Mouse (Mus musculus): ENCODE measurements around the gene Evi2a.
A peak's percentile ranks its signal among the peaks of the same experiment; 100 is the strongest.

Evi2a gene

GRCm38 (mm10) chr11:79530333-79530761 is at the start of gene Evi2a, which contains the start of gene Evi2:
Gene Evi2a (minus strand): TSS chr11:79530609.
Gene Evi2 (minus strand): TSS chr11:79530589.
- DNase-seq, result no peak

DNA sequence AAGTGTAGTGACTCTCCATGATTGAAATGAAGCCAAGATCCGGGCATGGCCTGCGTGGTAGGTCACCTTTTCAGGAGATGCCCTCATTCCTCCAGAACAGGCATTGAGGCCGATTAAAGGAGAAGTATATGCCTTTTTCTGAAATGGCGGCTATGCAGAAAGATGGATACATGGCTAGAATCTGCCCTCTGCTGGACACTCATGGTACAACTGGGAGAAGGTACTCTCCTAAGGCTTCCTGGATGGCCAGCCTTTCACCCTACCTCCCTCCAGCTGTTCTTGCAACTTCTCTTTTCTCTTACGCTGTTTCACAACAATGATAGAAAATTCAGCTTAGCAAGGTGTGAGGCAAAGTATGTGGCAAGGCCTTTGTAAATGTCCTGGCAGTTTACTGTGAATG is 47.3 kb upstream of the Evi2a start:
- DNase-seq, result peak; percentile 86 to 92

GRCm38 (mm10) chr11:79575383-79576073 is 45.1 kb upstream of the Evi2a start:
- DNase-seq, result peak; percentile 47 to 51

- DNase-seq, result no peak
Observed at GRCm38 (mm10) chr11:79573836-79574235, 43.4 kb upstream of the Evi2a start.

GRCm38 (mm10) chr11:79570319-79570718 is 39.9 kb upstream of the Evi2a start:
- no peak for DNase-seq

DNA sequence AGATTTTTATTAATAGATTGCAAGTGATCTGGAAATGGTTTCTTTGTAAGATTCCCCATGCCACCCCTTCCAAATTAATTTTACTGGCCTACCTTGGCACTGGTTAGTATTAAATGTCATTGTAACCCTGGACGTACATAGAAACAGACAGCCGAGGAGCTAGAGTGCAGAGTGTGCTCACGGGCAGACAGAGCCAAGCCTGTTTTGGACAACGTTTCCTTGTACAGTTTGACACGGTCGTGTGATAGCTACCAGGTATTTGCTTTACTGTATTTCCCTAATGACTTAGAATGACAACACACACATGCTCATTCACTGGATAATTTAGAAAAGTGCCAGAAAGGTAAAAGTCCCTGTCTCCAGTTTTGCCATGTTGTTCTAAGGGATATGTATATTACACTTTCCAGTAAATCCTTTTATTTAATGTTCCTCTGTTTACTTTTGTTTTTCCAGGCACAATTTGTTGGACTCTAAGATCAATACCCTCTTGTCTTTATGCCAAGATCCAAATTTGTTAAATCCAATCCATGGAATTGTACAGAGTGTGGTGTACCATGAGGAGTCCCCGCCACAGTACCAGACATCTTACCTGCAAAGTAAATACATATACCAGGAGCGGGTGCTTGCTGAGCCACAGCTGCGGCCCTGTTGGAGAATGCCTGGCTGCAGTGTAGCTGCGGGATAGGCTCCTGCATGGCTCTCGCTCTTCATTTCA is 37.9 kb upstream of the Evi2a start:
- no peak for DNase-seq

GRCm38 (mm10) chr11:79566947-79567346 is 36.5 kb upstream of the Evi2a start:
- no peak for DNase-seq

- DNase-seq, result no peak
Observed at GRCm38 (mm10) chr11:79563493-79563892, 33.1 kb upstream of the Evi2a start.

DNA sequence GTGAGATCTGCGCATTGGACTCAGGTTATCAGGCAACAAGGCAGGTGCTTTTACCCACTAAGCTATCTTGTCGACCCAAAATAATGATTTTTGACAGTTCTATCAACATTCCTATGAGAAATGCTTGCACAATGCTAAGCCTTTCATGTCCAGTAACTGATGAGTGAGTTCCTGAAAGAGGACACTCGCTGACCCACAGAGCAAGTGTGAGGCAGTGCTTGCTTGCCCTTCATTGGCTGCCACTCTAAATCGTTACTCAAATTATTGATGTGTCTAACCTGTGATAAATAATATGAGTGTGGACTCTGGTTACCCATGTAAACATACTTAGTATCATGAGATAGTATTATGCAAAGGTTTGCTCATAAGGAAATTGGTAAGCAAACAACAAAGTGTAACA is 30.1 kb upstream of the Evi2a start:
- no peak for DNase-seq

GRCm38 (mm10) chr11:79552622-79553021 is 22.2 kb upstream of the Evi2a start:
- DNase-seq, result no peak

GRCm38 (mm10) chr11:79536293-79536692 is 5.9 kb upstream of the Evi2a start:
- DNase-seq, result no peak

DNA sequence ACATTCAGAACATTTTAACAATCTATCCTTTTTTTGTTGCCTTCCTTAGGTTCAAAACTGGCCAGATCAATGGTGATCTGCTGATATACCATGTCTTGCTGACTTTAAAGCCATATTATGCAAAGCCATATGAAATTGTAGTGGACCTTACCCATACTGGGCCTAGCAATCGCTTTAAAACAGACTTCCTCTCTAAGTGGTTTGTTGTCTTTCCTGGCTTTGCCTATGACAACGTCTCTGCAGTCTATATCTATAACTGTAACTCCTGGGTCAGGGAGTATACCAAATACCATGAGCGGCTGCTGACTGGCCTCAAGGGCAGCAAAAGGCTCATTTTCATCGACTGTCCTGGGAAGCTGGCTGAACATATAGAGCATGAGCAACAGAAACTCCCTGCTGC is 5.1 kb upstream of the Evi2a start:
- no peak for DNase-seq

GRCm38 (mm10) chr11:79533950-79534690 is 3.7 kb upstream of the Evi2a start:
- peak; percentile 55 to 71 for DNase-seq

DNA sequence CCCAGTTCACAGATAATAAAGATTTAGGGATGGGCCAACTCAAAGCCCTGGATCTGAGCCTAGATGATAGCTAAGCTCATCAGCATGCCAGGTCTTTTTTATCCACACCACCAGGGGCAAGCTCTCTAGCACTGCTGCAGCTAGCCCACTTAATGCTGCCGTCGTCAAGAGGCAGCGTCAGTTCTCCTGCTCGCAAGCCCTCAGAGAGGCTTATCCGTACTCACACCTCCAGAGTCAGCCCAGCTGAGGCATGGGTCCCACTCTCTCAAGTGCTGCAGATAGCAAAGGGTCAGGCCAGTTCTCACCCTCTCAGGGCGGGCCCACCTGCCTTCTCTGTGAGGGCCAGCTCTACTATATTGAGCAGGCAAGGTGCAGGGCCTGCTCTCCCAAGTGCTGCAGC is 2.9 kb upstream of the Evi2a start:
- peak in 1 of 2 experiments; percentile 12 for DNase-seq

DNA sequence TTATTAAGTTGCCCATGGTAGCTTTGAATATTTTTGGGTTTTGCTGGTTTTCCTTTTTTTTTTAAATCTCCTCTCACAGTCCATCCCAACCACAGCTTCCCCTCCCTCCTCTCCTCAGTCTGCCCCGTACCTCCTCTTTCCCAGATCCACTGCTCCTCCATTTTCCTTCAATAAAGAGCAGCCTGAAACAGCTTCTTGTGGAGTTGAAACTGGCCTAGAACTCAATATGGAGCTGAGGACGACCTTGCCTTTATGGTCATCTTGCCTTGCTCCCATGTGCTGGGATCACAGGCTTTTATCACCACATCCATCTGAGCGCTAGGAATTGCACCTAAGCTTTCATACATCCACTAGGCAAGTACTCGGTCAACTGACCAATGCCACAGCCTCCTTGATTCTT is 1.1 kb upstream of the Evi2a start:
- no peak for DNase-seq

DNA sequence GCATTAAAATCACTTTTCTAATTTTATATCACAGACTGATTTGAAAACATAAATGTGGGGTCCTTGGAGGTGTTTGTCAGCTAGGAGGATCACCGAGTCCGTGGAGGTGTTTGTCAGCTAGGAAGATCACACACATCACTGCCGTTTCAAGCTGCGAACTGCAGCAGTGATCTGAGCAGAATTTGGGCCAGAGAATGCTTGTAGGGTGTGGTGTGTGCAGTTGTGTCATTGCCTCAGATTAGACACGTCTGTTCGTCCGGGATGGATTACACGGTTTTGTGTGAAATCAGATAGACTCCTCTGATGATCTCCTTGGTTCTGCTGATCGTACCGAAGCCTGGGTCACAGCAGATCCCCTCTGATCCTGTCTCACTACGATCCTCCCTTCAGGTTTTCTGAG is 365 bp upstream of the Evi2a start:
- DNase-seq, result no peak

DNA sequence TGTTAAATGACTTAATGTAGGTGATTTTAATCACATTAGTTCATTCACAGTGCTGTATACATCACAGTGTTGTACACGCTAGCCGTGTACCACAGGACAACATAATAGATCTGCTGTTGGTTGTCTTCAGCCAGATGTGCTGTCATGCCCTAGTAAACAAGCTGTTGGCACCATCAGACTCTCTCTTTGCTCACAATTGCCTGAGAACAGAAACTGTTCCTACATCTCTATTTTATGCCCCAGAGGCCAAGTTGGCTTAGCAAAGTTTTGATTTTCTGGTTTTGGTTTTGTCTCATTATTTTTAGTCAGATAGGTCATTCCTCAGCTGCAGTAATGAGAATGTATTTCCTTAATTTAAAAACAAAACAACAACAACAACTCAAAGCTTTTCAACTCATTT is 673 bp downstream of the Evi2a start:
- DNase-seq, result no peak

DNA sequence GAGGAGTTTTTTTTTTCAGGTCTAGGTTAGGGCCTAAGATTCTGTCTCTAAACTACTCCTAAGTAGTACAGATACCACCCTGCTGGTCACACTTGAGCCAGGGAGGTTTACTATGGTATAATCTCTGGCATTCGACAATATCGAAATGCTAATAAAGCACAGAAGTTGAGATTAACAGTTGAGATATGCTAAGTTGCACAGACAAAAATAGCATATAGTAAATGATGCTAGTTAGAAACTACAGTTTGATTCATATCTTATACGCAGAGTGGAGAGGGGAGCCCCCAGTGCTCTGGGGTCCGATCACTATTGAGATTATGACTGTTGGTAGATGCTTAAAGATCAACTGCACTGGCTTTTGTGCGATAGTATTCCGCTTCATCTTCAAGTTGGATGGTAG is 1.2 kb downstream of the Evi2a start:
- no peak for DNase-seq

DNA sequence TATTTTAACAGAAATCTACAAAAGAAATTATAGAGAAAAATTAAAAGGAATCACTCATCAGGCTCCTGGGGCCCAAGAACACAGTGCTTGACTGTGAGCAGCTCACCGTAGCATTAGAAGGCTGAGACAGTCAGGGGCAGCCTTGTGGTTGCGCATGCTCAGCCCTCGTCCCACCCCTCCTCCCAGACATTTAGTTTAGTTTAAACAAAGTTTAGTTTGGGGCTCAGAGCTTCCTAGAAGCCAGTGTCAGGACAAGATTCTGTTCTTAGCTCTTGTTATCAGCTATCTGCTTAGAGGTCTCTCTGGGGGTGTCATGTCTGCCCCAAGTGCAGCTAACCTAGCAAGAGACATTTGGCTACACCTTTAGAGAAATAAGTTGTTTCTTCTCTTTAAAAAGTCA is 1.8 kb downstream of the Evi2a start:
- DNase-seq, result no peak

DNA sequence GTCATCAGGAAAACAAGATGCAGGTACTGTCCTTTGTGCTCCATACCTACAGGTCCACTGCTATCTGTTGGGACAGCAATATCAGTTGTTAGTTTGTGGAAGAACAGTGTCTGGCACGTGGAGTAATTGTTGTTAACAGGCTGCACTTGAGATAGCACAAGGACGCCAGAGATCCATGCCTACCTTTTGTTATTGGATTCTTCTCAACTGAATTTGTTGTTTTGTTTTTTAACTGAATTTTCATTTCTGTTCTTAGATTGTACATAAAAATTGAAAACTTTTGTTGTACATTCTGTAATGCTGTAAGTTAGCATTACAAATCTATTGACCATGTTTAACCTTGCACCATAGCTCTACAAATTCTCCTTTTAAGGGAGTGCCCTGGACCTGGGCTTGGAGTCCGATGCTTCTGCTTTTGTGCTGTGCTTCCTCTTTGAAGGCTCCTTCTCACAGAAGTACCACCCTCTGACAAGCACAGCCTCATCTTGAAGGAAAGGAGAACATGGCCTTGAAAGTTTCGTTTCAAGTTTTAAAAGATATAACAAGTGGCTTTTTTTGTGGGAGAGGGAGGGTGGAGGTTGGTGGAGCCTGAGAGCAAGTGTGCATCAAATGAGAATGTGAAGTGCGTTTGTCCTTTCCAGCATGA is 2.5 kb downstream of the Evi2a start:
- DNase-seq, result no peak

GRCm38 (mm10) chr11:79527015-79527738 is 3.2 kb downstream of the Evi2a start:
- no peak for DNase-seq

GRCm38 (mm10) chr11:79526549-79526948 is 3.9 kb downstream of the Evi2a start:
- no peak for DNase-seq

GRCm38 (mm10) chr11:79524310-79524575 is 6.2 kb downstream of the Evi2a start:
- DNase-seq, result no peak
